Mouse (Mus musculus) C2C12 (cell line): ENCODE data around the gene Frmd8.

Experiments
- CTCF ChIP-seq: IDR thresholded peaks from one replicate; pipeline ENCODE4 v1.5.1; 2011; ENCODE audit not compliant: control insufficient read depth, insufficient read depth, insufficient read length
- MAX ChIP-seq: IDR thresholded peaks from one replicate; pipeline ENCODE4 v1.6.1; 2011; ENCODE audit warnings: mild to moderate bottlenecking, control low read depth
- MYOG ChIP-seq: IDR thresholded peaks from one replicate; pipeline ENCODE4 v1.6.1; 2011; ENCODE audit not compliant: control insufficient read depth, insufficient read length; ENCODE audit errors: extremely low read depth

GRCm38 (mm10) chr19:5892735-5893134 is 17.7 kb upstream of the Frmd8 start:
- TF ChIP-seq MAX (no peak), CTCF (no peak), MYOG (no peak)
